Mouse (Mus musculus) R1 (cell line): Measurements from ENCODE around the gene Prr3.
A peak's percentile ranks its signal among the peaks of the same experiment; 100 is the strongest.
"Not testable (repeated sequence)": the region's sequence is repeated elsewhere in the genome, so short reads cannot be mapped to it uniquely, and the experiment has no call there.

Experiments used
- DNase-seq: peaks from one replicate; pipeline ENCODE4 v3.0.0-alpha.2; 2018; ENCODE audit warnings: low read depth, low spot score

The Prr3 gene

GRCm38 (mm10) chr17:35999356-35999755, 19.3 kb upstream of the Prr3 start:
- no peak for DNase-seq

GRCm38 (mm10) chr17:35998545-35999305, 18.7 kb upstream of the Prr3 start:
- DNase-seq: no peak

GRCm38 (mm10) chr17:35997713-35998510, 17.9 kb upstream of the Prr3 start:
- DNase-seq: peak; percentile 77

- DNase-seq: peak; percentile 98
Observed at GRCm38 (mm10) chr17:35996949-35997348, 16.9 kb upstream of the Prr3 start.

- no peak for DNase-seq
Observed at GRCm38 (mm10) chr17:35994879-35995240, 14.8 kb upstream of the Prr3 start.

- peak; percentile 89 for DNase-seq
Observed at GRCm38 (mm10) chr17:35994175-35994878, 14.3 kb upstream of the Prr3 start.

- peak; percentile 84 for DNase-seq
Observed at GRCm38 (mm10) chr17:35993675-35994074, 13.6 kb upstream of the Prr3 start.

GRCm38 (mm10) chr17:35991781-35992180, 11.7 kb upstream of the Prr3 start:
- DNase-seq: peak; percentile 56

GRCm38 (mm10) chr17:35981776-35982175, 1.7 kb upstream of the Prr3 start:
- DNase-seq: peak; percentile 82

GRCm38 (mm10) chr17:35980363-35980754, 323 bp upstream of the Prr3 start:
- DNase-seq: peak; percentile 48

- peak; percentile 92 for DNase-seq
Observed at GRCm38 (mm10) chr17:35978811-35979400, 1.1 kb downstream of the Prr3 start.

- peak; percentile 50 for DNase-seq
Observed at GRCm38 (mm10) chr17:35972131-35972530, 7.9 kb downstream of the Prr3 start.

- DNase-seq: peak; percentile 95
Observed at GRCm38 (mm10) chr17:35969418-35970389, 10.3 kb downstream of the Prr3 start, which contains the start of gene Abcf1. Gene Abcf1 (minus strand): TSS chr17:35969761.

GRCm38 (mm10) chr17:35967621-35968020, 12.4 kb downstream of the Prr3 start:
- no peak for DNase-seq

GRCm38 (mm10) chr17:35963279-35963678, 16.8 kb downstream of the Prr3 start:
- DNase-seq: no peak

GRCm38 (mm10) chr17:35958533-35959223, 21.4 kb downstream of the Prr3 start:
- no peak for DNase-seq

GRCm38 (mm10) chr17:35954665-35955064, 25.4 kb downstream of the Prr3 start:
- no peak for DNase-seq

GRCm38 (mm10) chr17:35952559-35952958, 27.5 kb downstream of the Prr3 start:
- not testable (repeated sequence) for DNase-seq

GRCm38 (mm10) chr17:35950946-35951345, 29.1 kb downstream of the Prr3 start:
- DNase-seq: not testable (repeated sequence)

- peak; percentile 97 for DNase-seq
Observed at GRCm38 (mm10) chr17:35939941-35940340, 40.1 kb downstream of the Prr3 start.
